Mouse (Mus musculus): Measurements from ENCODE around the gene Krt7.

GRCm38 (mm10) chr15:101374879-101375278 lies 36.0 kb upstream of the Krt7 start:
- TF ChIP-seq CTCF (IDR thresholded peaks at IDR 0.05; ENCODE audit: borderline replicate concordance, control insufficient read depth, extremely low read depth, insufficient read depth, low read length, poor library complexity), result no peak
- TF ChIP-seq POLR2A (IDR thresholded peaks at IDR 0.05; ENCODE audit: control insufficient read depth, extremely low read depth, insufficient read depth, low read length, poor library complexity), result no peak

Measured in thymus, adult 2 months (tissue).